Mouse (Mus musculus): ENCODE measurements around the gene Olfr1189.
"Not testable (repeated sequence)": the region's sequence is repeated elsewhere in the genome, so short reads cannot be mapped to it uniquely, and the experiment has no call there.

- not testable (repeated sequence) for TF ChIP-seq GATA1 (IDR thresholded peaks at IDR 0.05; ENCODE audit: borderline replicate concordance, low read length); FLI1 (IDR thresholded peaks at IDR 0.05; ENCODE audit: low read length)
Observed at GRCm38 (mm10) chr2:88572696-88573095, 13.6 kb upstream of the Olfr1189 start.
